Mouse (Mus musculus) Muller cell, postnatal 12 days (primary cell): ENCODE results near the gene Ube2a.
A peak's percentile ranks its signal among the peaks of the same experiment; 100 is the strongest.
"Not testable (repeated sequence)": the region's sequence is repeated elsewhere in the genome, so short reads cannot be mapped to it uniquely, and the experiment has no call there.

Source experiments
- DNase-seq: peaks from one replicate; pipeline ENCODE4 v3.0.0-alpha.2; 2015; ENCODE audit errors: inconsistent ontology term

The Ube2a gene

GRCm38 (mm10) chrX:36873765-36874164 lies at the start of gene Ube2a, which contains the start of gene C330007P06Rik:
TSS of gene Ube2a (plus strand) at chrX:36873900.
TSS of gene C330007P06Rik (minus strand) at chrX:36874111.
- no peak for DNase-seq

- no peak for DNase-seq
These were observed 49.6 kb upstream of the Ube2a start for GRCm38 (mm10) chrX:36823932-36824711.

- no peak for DNase-seq
These were observed 48.7 kb upstream of the Ube2a start for GRCm38 (mm10) chrX:36825032-36825431.

GRCm38 (mm10) chrX:36826873-36827272 lies 46.8 kb upstream of the Ube2a start:
- no peak for DNase-seq

GRCm38 (mm10) chrX:36830271-36830670 lies 43.4 kb upstream of the Ube2a start:
- DNase-seq = peak; percentile 64

DNA sequence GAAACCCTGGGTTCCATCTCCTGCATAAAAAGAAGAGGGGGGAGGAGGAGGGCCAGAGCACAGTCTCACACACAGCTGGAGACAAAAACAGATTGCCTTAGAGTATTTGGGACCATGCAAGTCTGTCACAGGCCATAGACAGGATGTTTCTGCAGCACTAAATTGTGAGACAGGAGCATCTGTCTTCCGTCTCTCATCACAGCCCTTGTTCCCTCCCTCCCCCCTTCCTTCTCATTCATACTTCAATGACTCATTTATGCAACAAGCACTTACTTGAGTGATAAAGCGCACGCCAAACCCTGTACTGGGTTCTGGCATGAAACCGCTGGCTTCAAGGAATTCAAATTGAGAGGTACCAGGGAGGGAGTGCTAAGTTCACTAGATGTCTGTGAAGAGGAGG lies 42.1 kb upstream of the Ube2a start:
- peak; percentile 24 for DNase-seq

DNA sequence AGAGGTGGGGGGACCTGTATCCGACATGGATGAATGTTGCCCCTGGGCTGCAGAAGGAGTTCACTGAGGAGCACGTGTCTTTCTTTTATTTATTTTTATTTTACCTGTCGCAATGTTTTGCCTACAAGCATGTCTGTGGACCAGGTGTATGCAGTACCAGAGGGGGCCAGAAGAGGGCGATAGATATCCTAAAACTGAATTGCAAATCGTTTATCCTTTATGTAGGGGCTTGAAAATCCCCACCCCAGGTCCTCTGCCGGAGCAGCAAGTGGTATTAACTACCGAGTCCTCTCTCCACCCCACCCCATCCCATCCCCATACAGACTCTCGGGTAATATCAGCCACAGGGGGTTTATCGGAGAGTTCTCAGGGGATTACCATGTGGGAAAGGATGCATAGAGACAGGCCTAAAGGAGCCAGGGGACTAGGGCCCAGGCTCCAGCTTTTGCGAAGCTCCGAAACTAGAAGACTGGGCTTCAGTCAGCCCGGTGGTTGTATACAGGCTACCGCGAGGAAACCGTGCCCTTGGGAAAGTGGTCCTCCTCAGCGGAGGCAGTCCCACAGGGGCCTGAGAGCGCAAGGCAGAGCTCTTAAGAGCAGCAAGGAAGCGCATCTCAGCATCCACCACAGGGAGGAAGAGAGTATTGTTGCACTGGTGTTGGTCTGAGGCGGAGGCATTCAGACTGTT lies 40.2 kb upstream of the Ube2a start:
- peak; percentile 17 for DNase-seq

DNA sequence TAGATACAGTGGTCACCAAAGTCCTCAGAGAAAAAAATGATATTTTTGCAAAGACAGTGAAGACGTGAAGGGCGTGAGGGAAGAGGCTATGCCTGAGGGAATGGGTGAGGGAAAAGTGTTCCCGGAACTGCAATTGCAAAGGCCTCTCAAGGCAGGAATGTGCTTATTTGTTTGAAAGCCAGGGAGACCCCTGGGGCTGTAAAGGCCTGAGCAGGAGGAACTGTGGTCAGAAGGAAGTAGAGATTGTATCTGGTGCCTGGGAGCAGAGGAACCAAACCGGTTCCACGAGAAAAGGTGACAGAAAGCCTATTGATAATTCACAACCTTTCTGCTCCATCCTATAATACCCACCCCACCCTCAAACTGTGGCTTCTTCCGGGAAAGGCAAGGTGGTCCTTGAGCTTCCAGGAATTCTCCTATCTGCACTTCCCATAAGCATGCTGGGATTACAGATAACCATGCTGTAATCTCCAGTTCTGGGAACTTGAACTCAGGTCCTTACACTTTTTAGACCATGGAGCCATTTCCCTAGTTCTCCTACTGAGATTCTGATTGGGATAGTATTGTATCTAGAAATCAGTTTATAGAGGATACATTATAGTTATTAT lies 36.5 kb upstream of the Ube2a start:
- no peak for DNase-seq

- DNase-seq = peak; percentile 58
These were observed 34.3 kb upstream of the Ube2a start for GRCm38 (mm10) chrX:36839391-36839790.

DNA sequence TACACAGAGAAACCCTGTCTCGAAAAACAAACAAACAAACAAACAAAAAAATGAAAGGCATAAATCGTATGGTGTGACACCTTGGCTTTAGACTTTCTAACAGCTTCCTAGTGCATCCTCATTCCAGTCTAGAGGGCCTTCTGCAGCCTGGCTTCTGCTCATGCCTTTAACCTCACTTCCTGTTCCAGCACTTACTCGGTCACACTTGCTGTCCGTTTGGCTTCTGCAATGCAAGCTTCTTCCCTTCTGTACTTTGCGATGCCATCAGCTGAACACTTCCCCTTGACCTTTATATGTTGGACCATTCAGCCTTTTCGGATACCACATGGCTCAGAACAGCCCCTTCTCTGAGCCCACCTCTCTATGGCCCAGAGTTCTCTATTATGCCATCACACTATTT lies 32.0 kb upstream of the Ube2a start:
- DNase-seq = no peak

GRCm38 (mm10) chrX:36843346-36843990 lies 30.2 kb upstream of the Ube2a start:
- DNase-seq = no peak

GRCm38 (mm10) chrX:36847152-36847551 lies 26.5 kb upstream of the Ube2a start:
- DNase-seq = no peak

GRCm38 (mm10) chrX:36852631-36853030 lies 21.1 kb upstream of the Ube2a start:
- DNase-seq = no peak

- DNase-seq = peak; percentile 81
These were observed 9.7 kb upstream of the Ube2a start for GRCm38 (mm10) chrX:36863766-36864608.

- DNase-seq = no peak
These were observed 8.9 kb upstream of the Ube2a start for GRCm38 (mm10) chrX:36864609-36865328.

GRCm38 (mm10) chrX:36870372-36870771 lies 3.3 kb upstream of the Ube2a start:
- DNase-seq = no peak

DNA sequence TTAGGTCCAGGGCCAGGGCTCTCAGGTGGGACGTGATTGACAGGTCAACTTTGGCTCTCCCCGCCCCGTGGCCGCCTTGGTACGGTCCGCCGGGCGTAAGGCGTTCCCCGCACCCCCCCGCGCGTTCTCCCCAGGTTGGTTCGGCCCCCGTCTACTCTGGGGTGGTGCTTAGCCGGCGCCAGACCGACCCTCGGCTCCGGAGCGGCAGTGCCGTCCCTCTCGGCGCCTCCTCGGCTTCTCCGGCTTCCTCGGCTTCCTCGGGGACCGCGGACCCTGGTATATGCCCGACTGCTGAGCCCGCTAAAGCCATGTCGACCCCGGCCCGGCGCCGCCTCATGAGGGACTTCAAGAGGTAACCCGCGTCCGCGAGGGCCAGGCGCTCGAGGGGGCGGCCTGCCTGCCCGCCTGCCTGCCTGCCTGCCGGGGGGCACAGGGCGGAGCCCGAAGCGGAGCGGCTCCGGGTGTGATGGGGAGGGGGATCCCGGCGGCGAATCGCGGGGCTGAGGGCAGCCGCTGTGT lies 537 bp downstream of the Ube2a start:
- peak; percentile 92 for DNase-seq

- no peak for DNase-seq
These were observed 1.0 kb downstream of the Ube2a start for GRCm38 (mm10) chrX:36874704-36875128.

DNA sequence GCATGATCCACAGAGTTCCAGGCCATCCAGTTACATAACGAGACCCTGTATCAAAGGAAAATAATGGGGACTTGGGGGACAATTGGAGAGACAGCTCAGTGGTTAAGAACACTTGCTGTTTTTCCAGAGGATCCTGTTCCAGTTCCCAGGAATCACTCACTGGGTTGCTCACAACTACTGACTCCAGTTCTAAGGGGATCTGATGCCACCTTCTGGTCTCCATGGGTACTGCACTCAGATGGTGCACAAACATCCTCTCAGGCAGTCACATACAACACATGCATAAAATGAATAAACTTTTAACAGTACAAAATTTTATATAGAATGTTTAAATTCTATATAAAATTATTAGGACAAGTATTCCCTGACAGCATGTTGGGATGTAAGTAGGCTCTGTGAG lies 11.0 kb downstream of the Ube2a start:
- no peak for DNase-seq

DNA sequence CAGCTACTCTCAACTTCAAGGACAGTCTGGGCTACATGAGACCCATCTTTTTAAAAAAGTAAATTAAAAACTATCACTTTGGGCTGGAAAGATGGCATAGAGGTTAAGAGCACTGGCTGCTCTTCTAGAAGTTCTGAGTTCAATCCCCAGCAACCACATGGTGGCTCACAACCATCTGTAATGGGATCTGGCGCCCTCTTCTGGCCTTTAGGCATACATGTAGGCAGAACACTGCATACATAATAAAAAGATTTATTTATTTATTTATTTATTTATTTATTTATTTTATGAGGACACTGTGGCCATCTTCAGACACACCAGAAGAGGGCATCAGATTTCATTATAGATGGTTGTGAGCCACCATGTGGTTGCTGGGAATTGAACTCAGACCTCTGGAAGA lies 25.2 kb downstream of the Ube2a start:
- not testable (repeated sequence) for DNase-seq
